Mouse (Mus musculus): ENCODE measurements around the gene Rec114.

GRCm38 (mm10) chr9:58763114-58763513, 19.4 kb upstream of the Rec114 start:
- no peak for TF ChIP-seq CTCF (IDR thresholded peaks at IDR 0.05; ENCODE audit: borderline replicate concordance, extremely low read depth, insufficient read depth, insufficient read length)
- no peak for TF ChIP-seq POLR2A (IDR thresholded peaks at IDR 0.05; ENCODE audit: borderline replicate concordance, extremely low read depth, insufficient read depth, insufficient read length, poor library complexity, severe bottlenecking)
